Mouse (Mus musculus) urinary bladder, postnatal 14 days (tissue): ENCODE measurements around the gene Timd4.

Experiments
- DNase-seq: peaks from one replicate; pipeline ENCODE4 v3.0.0; 2021; ENCODE audit warnings: low spot score

The Timd4 gene

DNA sequence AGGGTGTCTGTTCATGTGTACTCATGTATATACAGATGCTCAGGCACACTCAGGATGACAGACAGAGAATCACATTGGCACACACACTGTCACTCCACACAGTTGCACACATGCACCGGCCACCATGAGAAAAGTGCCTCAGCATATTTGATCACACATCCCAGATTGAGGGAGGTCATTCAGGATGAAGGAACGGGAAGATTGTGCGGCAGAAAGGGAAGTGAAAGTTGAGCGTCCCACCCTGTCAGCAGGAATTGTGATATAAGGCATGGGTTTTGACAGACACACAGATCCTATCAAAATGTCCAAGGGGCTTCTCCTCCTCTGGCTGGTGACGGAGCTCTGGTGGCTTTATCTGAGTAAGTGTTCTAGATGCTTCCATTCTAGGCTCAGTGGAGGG is at the start of gene Timd4:
Gene Timd4, plus strand, starts transcription at position 290 of the 400 bp plus-strand sequence.
- no peak for DNase-seq

DNA sequence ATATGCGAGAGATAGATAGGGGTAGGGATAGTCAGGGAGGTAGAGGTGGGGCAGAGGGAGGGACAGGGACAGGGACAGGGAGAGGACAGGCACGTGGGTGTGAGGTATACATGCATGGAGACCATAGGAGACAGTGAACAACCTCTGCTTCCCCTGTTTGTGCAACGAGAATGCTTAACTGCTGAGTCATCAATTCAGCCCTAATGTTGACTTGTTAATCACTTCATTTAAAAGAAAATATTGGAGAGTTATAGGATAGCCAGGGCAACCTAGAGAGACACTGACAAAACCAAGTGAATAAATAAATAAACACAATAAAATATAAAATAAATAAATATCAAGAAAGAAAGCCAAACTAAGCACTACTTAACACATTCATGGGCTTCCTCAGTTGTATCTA is 33.7 kb upstream of the Timd4 start:
- DNase-seq: no peak

DNA sequence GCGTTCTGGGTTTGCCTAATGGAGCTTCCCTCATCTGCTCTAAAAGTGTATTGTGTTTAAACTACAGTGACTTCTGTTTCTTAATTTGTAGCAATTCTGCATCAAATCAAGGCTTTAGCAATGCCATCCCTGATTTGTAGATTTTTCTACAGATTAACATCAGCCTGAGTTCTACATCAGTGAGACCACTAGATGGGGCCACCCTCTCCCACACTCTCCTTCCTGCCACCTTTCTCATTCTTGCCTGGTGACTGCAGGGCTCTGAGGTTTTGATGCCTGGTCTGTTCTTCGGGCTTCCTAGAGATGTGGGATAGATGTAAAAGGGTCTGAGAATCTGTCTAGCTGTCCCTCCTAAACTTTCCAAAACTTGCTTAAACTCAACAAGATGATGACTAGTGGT is 30.8 kb upstream of the Timd4 start:
- DNase-seq: no peak

DNA sequence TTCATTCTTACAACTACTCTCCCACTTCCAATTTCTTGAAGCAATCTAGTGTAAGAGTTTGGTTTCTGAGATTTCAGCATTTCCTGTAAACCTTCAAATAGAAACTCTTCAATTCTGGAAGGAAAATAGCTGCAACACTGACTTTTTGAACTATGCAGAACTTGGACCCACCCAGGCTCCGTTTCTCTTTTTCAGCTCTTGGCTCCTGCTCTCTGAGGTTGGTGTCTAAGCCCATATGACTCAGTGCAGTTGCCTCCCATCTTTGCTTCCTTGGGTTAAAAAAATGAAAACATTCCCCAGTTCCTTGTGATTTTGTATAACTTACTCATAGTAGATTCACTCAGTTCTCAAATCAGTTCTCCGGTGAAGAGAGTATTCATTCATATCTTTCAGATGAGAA is 6.2 kb upstream of the Timd4 start:
- no peak for DNase-seq

DNA sequence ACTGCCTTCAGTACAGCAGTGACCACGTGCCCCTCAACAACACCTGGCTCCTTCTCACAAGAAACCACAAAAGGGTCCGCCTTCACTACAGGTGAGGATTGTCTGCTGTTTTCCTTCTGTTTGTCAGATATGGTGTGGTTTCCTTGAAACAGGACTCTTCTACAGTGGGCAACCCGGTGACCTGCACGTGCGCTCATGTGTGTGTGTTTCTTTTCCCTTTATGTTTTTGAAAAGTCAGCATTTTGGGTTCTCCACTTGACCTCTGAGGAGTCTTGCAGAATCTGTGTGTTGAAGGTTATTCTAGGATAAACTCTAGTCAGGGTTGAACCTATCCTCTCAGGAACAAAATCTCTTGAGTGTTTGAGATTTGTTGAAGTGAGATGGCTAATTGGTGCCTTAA is 7.1 kb downstream of the Timd4 start:
- no peak for DNase-seq

DNA sequence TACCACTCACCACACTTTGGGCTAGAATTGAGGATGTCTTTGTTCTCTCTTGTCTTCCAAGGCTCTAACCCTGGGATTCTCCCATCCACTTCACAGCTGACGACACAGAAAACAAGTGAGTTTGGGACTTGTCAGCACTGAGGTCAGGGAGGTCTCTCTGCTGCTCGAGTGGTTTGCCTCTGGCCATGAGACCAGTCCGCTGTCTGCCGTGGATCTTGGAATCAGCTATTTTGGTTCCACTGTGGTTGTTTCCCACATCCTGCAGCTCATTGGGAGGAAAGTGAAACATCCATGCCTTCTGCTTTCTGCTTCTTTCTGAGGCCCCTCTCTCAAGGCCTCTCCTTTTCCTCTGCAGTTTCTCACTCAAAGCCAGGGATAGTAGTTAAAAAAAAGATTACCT is 9.3 kb downstream of the Timd4 start:
- DNase-seq: no peak

DNA sequence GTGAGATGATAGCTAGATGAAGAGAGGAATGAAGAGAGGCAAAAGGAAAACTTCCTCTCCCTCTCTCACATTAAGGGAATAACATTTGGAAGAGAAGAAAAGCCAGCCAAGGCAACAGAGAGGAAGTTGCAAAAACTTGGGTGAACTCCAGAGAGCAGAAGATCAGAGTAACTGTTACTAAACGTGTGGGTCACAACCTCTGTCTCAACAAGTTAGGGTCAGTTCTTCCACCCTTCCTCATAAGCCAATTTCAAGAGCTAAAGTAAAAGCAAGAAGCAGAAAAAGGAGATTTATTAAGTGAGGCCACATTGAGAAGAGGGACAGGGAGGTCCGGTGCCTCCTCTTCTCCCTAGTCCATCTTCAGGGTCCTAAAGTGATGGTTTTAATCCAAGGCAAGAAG is 19.7 kb downstream of the Timd4 start:
- DNase-seq: no peak

DNA sequence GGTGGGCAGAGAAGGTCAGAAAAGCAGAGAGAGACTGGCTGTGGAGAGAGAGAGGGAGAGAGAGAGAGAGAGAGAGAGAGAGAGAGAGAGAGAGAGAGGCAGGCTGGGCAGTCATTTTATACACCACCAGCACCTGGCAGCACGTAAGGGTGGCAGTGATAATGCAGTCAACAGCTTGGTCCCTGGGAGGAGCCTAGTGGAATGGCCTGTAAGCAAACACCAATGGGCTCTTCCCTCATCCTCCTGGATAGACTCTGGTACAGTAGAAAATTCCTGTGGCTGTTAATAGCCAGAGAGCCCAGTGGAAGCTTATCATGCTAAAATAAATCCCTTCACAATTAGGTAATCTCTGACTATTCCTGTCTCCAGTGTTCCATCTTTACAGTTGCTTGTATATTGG is 24.5 kb downstream of the Timd4 start:
- no peak for DNase-seq

DNA sequence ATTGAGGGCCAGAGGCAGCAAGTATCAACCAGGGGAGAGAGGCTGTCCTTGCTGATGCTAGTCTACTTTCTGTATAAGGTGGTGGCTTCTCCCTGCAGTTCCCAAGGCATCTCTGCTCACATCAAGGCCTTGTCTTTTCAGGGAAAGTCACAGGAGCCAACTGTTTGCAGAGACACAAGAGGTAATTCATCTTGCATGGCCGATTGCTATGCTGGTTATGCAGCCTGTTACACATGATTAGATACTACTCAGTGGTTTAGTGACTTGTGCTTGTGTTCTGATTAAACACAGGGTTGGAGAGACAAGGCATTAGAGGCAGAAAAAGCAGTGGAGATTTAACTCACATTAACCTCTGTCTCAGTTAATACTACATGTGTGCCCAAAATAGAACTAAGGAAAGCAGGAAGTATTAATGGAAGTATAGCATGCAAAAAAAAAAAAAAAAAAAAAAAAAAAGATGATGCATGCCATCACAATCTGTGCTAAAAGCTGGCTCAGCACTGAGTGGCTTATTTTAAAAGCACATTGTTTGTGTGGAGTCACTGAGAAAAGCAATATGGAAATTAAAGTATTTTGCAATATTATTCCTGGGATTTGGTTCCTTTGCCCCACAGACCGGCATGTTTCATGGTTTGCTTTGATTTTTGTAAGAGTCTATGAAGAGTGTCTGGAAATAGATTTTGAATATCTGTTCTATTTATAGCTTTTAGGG is 31.6 kb downstream of the Timd4 start:
- DNase-seq: no peak

DNA sequence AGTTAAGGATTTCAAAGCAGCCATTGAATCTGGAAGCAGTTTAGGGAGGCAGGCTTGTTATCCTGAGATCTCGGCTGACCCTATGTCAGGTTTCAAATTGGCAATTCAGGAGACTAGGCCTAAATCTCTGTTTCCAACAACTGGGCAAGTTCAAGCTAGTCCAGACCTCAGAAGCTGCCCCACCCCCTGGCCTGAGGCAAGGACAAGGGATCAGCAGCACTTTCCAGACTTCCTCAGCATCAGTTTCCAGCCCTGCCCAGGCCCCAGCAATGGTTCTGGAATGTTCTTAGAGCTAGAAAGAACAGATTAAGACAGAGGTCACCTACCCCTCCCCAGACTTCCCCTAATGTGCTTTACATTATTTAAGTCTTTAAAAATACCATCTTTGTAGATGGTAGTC is 36.1 kb downstream of the Timd4 start:
- no peak for DNase-seq

DNA sequence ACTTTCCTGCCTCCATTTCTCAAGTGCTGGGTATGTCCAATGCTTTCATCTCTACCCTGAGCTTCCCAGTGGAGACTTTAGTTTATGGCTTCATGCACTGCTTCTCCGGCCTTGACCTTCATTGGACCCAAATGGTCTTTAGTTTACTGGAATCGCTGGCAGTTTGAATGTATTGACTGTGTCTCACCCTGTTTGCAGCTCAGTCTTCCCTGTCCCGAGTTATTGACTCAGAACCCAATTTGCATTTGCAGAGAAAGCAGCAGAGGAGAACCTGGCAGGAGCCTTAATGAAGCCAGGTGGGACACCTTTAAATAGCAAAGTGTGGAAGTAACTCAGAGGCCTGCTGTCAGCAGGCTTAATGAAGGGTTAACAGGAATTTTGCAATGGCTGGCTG is 37.2 kb downstream of the Timd4 start:
- DNase-seq: no peak

DNA sequence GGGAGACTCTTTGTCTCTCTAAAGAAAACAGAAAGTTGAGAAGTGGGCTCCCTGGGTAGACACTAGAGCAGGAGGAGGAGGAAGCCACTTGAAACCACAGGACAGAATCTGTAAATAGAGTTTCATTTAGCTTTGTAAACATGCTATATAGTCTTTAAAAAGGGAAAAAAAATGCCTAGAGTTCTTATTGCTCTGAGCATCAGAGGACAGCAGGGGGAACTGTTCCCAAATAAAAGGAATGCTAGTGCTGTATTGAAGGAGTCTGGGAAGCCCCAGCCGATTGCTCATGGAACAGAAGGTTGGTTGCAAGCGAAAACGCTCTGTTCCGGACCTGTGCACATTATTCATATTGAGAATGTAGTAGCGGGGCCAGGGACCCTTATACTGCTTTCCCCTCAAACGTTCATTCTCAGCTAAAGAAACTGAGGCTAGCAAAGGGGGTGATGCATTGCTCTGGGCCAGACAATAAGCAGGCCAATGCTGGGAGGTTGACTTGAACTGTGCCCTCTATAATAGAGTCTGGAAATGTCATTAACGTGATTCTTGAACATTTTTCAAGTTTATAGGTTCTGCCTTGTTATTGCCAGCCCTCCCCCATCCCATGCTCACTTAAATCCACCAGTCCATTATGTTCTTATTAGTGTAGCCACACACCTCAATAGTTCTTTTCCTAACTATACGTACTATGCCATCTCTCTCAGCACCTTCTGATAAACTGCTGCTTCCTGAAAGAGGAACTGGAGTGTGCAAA is 37.8 kb downstream of the Timd4 start:
- DNase-seq: no peak

DNA sequence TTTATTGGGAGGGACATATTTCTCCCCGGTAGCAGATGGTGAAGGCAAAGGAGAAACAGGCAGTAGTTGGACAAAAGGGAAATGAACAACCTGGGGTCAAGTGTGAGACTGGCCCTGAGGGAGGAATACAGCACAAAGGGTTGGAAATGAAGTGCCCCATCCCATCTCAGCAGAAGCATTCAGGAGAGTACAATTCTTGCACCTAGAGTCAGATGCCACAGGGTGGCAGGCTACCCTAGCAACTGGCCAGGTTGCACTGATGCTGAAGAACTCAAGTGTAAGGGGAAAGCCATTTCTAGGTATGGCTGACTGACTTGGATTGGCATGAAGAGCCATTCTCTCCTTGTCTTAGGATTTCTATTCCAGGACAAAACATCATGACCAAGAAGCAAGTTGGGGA is 54.2 kb downstream of the Timd4 start:
- DNase-seq: no peak

DNA sequence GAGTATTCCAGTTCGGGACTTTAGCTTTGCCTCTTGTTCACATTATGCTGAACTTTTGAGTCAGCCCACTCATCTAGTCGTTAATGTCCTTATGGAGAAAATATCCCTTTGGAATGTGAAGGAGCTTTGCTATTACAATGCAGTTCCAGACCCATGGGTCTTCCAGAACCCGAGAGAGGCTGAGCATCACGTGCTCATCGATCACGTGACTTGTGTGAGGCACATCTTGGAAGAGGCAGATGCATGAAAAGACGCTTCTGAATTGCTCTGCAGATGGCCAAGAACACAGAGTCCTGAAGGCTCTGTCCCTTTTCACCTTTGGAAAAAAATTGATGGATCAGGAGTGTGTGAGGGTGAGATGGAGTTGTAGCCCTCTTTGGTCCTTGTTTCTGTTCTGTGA is 58.0 kb downstream of the Timd4 start:
- DNase-seq: no peak

DNA sequence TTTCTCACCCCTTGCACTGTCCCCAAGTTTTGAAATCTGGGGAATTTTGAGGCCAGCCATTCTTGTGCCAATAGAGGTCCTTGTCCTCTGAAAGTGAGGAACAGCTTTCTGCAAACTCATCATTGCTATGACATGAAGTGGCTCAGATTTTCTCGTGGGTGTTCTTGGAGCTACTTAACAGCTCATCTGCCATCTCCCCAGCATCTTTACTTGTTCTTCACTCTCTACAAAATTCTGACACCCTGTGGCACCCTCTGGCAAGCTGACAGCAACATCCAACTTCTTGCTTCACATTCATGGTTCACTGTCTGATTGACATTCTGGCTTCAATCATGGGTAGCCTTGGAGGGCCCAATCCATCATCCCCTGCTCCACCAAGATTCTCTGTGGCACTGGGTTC is 65.2 kb downstream of the Timd4 start:
- no peak for DNase-seq

DNA sequence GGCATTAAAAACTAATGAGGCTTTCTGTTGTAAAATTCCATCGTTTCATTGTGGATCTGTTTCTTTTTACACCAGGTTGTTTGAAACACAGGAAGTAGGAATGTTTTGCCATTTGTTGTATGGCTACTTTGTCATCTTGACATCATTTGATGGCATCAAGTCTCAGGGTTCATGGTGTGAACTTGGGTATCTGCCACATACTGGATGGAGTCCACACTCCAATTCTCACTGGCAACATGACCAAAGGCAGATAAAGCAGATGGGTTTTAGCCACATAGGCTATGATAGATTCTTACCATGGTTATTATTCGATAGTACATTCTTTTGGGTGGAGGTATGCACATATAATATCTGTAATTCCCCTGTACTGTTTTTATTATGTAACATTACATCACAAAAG is 71.9 kb downstream of the Timd4 start:
- DNase-seq: no peak

DNA sequence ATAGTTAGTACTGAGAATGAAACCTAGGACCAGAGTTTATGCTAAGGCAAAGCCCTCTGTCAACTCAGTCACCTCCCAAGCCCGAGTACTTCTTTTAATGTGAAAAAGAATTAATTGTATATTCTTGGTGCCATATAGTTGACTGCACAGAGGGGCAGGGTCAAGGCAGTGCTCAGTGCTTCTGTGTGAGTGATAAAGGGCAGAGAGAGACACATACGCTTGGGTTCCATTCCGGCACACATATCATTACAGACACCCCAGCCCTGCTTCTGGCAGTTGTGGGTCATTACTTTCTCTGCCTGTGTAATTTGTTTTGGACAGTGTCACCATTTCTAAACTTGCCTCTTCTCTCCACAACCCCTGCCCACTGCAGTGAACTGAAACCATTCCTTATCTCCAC is 78.5 kb downstream of the Timd4 start:
- DNase-seq: no peak
